Mouse (Mus musculus) neutrophil, adult 65 days (primary cell): ENCODE data around the gene Olfr1058. TPM values are rescaled to one million over a fixed set of nuclear protein-coding genes. Genes with fewer than 3 reads are reported as not detected.

Experiments used
- total RNA-seq: library from RNA; stranded (reverse); gene quantifications from 2 replicates; pipeline ENCODE4 v1.2.4, GENCODE M21; 2023

The Olfr1058 gene
- total RNA-seq = not detected in 2 replicates

DNA sequence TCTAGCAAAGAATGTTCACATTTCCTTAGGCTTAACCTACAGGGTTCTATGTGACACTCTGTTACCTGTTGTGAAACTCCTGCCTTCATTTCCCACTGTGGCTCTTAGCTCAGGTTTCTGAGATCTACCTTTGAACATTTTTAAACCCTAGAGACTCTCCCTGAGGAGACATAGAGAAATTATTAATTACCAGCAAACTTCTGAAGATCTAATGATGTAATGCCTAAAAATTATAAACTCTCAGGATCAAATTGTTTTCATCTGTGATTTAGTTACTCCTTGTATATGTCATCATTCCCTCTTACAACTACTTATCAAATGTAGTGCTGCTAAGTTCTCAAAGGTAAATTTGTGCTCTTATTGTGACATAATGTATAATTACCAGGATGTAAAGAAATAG is at the start of gene Olfr1058:
Gene Olfr1058, minus strand, starts transcription at position 101 of the 400 bp plus-strand sequence.

DNA sequence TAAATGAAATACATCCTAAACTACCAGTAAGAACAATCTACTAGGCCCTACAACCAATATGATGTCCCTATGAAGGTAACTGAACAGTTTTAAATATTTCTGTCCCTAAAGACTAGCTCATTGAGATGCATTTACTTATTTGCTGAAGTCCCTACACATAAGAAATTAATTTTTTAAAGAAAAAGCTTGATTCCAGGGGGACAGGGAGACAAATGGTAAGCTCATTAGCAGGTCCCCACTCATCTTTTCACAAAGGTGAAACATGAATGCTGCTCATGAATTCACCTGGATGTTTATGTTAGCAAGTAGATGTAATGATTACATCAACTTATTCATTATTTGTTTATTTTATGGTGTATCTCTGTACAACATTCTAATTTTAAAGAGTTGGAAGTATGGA is 38.3 kb upstream of the Olfr1058 start, which contains the start of gene Olfr1062:
Gene Olfr1062, minus strand, starts transcription at position 101 of the 400 bp plus-strand sequence.

DNA sequence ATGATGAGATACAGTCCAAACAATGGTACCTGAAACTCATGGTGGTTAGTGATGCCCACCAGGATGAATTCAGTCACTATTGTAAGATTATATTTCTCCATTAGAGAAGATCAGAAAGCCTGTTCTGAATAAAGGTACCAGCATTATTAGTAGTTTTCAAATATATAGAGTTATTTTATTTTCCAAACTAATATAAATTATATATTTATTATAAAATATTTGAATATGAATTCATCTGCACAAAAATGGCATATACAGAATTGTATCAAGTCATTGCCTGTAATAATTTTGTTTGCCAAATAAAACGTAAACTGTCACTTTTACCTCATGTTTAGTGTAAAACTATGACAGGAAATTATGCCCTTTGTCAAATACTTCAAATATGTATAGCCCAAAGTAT is 25.6 kb upstream of the Olfr1058 start, which contains the start of gene Olfr1061:
Gene Olfr1061, minus strand, starts transcription at position 101 of the 400 bp plus-strand sequence.

DNA sequence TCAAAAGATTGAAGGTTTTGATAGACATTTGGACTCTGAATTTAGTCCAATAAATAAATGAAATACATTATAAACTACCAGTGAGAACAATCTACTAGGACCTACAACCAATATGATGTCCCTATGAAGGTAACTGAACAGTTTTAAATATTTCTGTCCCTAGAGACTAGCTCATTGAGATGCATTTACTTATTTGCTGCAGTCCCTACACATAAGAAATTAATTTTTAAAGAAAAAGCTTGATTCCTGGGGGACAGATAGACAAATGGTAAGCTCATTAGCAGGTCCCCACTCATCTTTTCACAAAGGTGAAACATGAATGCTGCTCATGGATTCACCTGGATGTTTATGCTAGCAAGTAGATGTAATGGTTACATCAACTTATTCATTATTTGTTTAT is 10.1 kb downstream of the Olfr1058 start, which contains the start of gene Olfr1057:
Gene Olfr1057, minus strand, starts transcription at position 101 of the 400 bp plus-strand sequence.

DNA sequence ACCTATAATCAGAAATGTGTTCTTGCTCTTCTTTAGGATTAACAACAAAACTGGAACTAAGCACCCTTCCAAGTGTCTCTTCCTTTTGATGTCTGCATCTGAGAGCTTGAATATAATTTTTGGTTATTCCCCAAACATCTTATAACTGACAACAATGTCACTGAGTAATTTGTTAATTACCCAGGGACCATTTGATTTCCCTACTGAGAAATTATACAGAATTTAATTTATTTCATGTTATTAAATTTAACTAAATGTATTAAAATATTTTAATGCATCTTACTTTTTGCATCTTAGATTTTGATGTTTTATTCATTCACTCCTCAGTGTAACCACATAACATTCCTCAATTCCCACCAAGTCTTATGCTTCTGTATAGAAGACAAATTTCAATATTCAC is 26.0 kb downstream of the Olfr1058 start, which contains the start of gene Olfr1056:
Gene Olfr1056, minus strand, starts transcription at position 101 of the 400 bp plus-strand sequence.

DNA sequence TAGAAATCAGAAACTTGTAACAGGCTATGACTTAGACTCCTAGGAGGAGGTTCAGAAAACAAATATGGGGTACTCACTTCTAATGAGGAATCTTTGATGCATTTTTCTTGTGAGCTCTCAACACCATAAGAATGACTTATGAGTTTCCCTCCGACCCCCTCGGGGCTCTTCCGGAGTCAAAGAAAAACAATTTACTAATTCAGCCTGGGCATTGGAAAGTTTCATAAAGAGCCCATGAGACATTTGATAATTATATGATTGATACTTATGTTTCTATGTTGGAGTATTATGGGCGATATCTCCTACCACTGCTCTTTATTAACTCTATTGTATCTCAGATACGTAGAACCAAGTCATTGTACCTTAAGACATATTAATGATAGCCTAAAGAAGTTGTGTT is 38.2 kb downstream of the Olfr1058 start, which contains the start of gene Olfr1055:
Gene Olfr1055, minus strand, starts transcription at position 101 of the 400 bp plus-strand sequence.

DNA sequence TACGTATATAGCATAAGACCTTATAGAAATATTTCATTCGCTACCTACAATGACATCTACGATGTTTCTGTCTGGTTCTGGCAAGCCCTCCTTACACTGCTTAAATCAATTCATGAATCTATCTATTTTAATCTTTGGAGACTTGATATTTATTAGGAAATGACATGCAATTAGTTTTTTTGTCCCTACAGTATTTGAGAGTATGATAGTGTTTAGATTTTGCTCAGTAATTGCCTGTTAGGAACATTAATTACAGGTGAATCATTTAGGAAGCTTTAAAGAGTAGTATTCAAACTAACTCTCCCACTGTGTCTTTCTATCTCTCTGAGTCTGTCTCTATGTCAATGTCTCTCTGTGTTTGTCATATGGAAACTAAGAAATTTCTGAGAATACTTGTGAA is 53.0 kb downstream of the Olfr1058 start, which contains the start of gene Olfr1054:
Gene Olfr1054, minus strand, starts transcription at position 101 of the 400 bp plus-strand sequence.

Other genes starting within 250 kb of the Olfr1058 start
- not detected in 2 replicates for gene Olfr1040, start 241.8 kb downstream of the Olfr1058 start, total RNA-seq
- not detected in 2 replicates for gene Olfr1042, start 226.7 kb downstream of the Olfr1058 start, total RNA-seq
- not detected in 2 replicates for gene Olfr1043, start 221.0 kb downstream of the Olfr1058 start, total RNA-seq
- gene Olfr1044, start 210.7 kb downstream of the Olfr1058 start, total RNA-seq = not detected in 2 replicates
- gene Olfr52, start 202.9 kb downstream of the Olfr1058 start, total RNA-seq = not detected in 2 replicates
- not detected in 2 replicates for gene Olfr1045, start 185.6 kb downstream of the Olfr1058 start, total RNA-seq
- not detected in 2 replicates for gene Olfr1046, start 169.2 kb downstream of the Olfr1058 start, total RNA-seq
- gene Olfr1047, start 157.2 kb downstream of the Olfr1058 start, total RNA-seq = not detected in 2 replicates
- gene Olfr1048, start 148.3 kb downstream of the Olfr1058 start, total RNA-seq = not detected in 2 replicates
- not detected in 2 replicates for gene Olfr1049, start 130.2 kb downstream of the Olfr1058 start, total RNA-seq
- gene Olfr1051, start 109.5 kb downstream of the Olfr1058 start, total RNA-seq = not detected in 2 replicates
- not detected in 2 replicates for gene Olfr1052, start 96.1 kb downstream of the Olfr1058 start, total RNA-seq
- gene Olfr1053, start 73.3 kb downstream of the Olfr1058 start, total RNA-seq = not detected in 2 replicates
- gene Olfr1054, start 53.1 kb downstream of the Olfr1058 start, total RNA-seq = not detected in 2 replicates
- not detected in 2 replicates for gene Olfr1055, start 38.3 kb downstream of the Olfr1058 start, total RNA-seq
- gene Olfr1056, start 26.1 kb downstream of the Olfr1058 start, total RNA-seq = not detected in 2 replicates
- not detected in 2 replicates for gene Olfr1057, start 10.2 kb downstream of the Olfr1058 start, total RNA-seq
- not detected in 2 replicates for gene Olfr1061, start 25.5 kb upstream of the Olfr1058 start, total RNA-seq
- gene Olfr1062, start 38.2 kb upstream of the Olfr1058 start, total RNA-seq = not detected in 2 replicates
- gene Olfr1065, start 62.0 kb upstream of the Olfr1058 start, total RNA-seq = not detected in 2 replicates
- not detected in 2 replicates for gene Olfr1066, start 67.7 kb upstream of the Olfr1058 start, total RNA-seq
- gene Olfr228, start 98.8 kb upstream of the Olfr1058 start, total RNA-seq = not detected in 2 replicates
- not detected in 2 replicates for gene Olfr1076, start 119.9 kb upstream of the Olfr1058 start, total RNA-seq
- gene Olfr1079, start 153.9 kb upstream of the Olfr1058 start, total RNA-seq = not detected in 2 replicates
- not detected in 2 replicates for gene Olfr1080, start 169.7 kb upstream of the Olfr1058 start, total RNA-seq
- gene Olfr1082, start 210.4 kb upstream of the Olfr1058 start, total RNA-seq = not detected in 2 replicates